Mouse (Mus musculus): Measurements from ENCODE around the gene Gm13287. TPM values are rescaled to one million over a fixed set of nuclear protein-coding genes. Genes with fewer than 3 reads are reported as not detected.
"Not testable (repeated sequence)": the region's sequence is repeated elsewhere in the genome, so short reads cannot be mapped to it uniquely, and the experiment has no call there.

Gm13287 gene
- polyA plus RNA-seq, 1 experiment from 2014 or later: not detected

GRCm38 (mm10) chr4:88822995-88823394 is 19.9 kb downstream of the Gm13287 start:
- no peak for DNase-seq (ENCODE audit: low spot score)
- no peaks in the 10 kb centered on the region for H3K4me1 ChIP-seq (ENCODE audit: control insufficient read depth, insufficient read depth, low read length)
- no peaks in the 10 kb centered on the region for H3K36me3 ChIP-seq (ENCODE audit: control insufficient read depth, insufficient read depth, low read length)
- H3K4me3 ChIP-seq (ENCODE audit: low read depth, low read length): no peak overlapping the region
- no peak overlapping the region for H3K27ac ChIP-seq (ENCODE audit: low read depth, low read length)
- H3K4me2 ChIP-seq (ENCODE audit: low read depth): no peak overlapping the region
- H3K9me3 ChIP-seq (ENCODE audit: control insufficient read depth, low read length): no peaks in the 10 kb centered on the region
- no peak for ATAC-seq (ENCODE audit: insufficient read depth, low FRiP score, low TSS enrichment)
- no peaks in the 10 kb centered on the region for H3K27me3 ChIP-seq (ENCODE audit: control insufficient read depth, insufficient read depth, low read length)
- no peak overlapping the region for H3K9ac ChIP-seq (ENCODE audit: low read length)
- WGBS: 30% methylated on average over 4 of the region's 4 CpGs

- not testable (repeated sequence) for H3K9me3 ChIP-seq (ENCODE audit: control insufficient read depth, low read length); H3K4me2 ChIP-seq (ENCODE audit: low read depth); H3K4me1 ChIP-seq (ENCODE audit: control insufficient read depth, insufficient read depth, low read length); H3K4me3 ChIP-seq (ENCODE audit: low read depth, low read length); DNase-seq (ENCODE audit: low spot score); ATAC-seq (ENCODE audit: insufficient read depth, low FRiP score, low TSS enrichment); H3K36me3 ChIP-seq (ENCODE audit: control insufficient read depth, insufficient read depth, low read length); H3K27ac ChIP-seq (ENCODE audit: low read depth, low read length); H3K9ac ChIP-seq (ENCODE audit: low read length); H3K27me3 ChIP-seq (ENCODE audit: control insufficient read depth, insufficient read depth, low read length)
Measured at GRCm38 (mm10) chr4:88827116-88827515, 24.1 kb downstream of the Gm13287 start, which contains the start of gene Ifna6. Gene Ifna6 (plus strand): TSS chr4:88827416.

GRCm38 (mm10) chr4:88830523-88830922 is 27.5 kb downstream of the Gm13287 start:
- H3K27me3 ChIP-seq (ENCODE audit: control insufficient read depth, insufficient read depth, low read length): no peaks in the 10 kb centered on the region
- H3K4me2 ChIP-seq (ENCODE audit: low read depth): no peak overlapping the region
- no peaks in the 10 kb centered on the region for H3K36me3 ChIP-seq (ENCODE audit: control insufficient read depth, insufficient read depth, low read length)
- no peak overlapping the region for H3K27ac ChIP-seq (ENCODE audit: low read depth, low read length)
- H3K4me1 ChIP-seq (ENCODE audit: control insufficient read depth, insufficient read depth, low read length): no peaks in the 10 kb centered on the region
- H3K4me3 ChIP-seq (ENCODE audit: low read depth, low read length): no peak overlapping the region
- H3K9me3 ChIP-seq (ENCODE audit: control insufficient read depth, low read length): no peaks in the 10 kb centered on the region
- DNase-seq (ENCODE audit: low spot score): no peak
- ATAC-seq (ENCODE audit: insufficient read depth, low FRiP score, low TSS enrichment): no peak
- no peak overlapping the region for H3K9ac ChIP-seq (ENCODE audit: low read length)
- WGBS: 31% methylated on average over 4 of the region's 4 CpGs

- H3K9me3 ChIP-seq (ENCODE audit: control insufficient read depth, low read length); DNase-seq (ENCODE audit: low spot score); H3K27me3 ChIP-seq (ENCODE audit: control insufficient read depth, insufficient read depth, low read length); H3K27ac ChIP-seq (ENCODE audit: low read depth, low read length); H3K4me1 ChIP-seq (ENCODE audit: control insufficient read depth, insufficient read depth, low read length); H3K9ac ChIP-seq (ENCODE audit: low read length); H3K4me3 ChIP-seq (ENCODE audit: low read depth, low read length); H3K4me2 ChIP-seq (ENCODE audit: low read depth); H3K36me3 ChIP-seq (ENCODE audit: control insufficient read depth, insufficient read depth, low read length); ATAC-seq (ENCODE audit: insufficient read depth, low FRiP score, low TSS enrichment): not testable (repeated sequence)
- WGBS: 69% methylated on average over 1 of the region's 1 CpGs
Measured at GRCm38 (mm10) chr4:88835225-88835624, 32.2 kb downstream of the Gm13287 start, which contains the start of gene Ifna5. Gene Ifna5 (plus strand): TSS chr4:88835525.

GRCm38 (mm10) chr4:88838828-88839227 is 35.8 kb downstream of the Gm13287 start:
- no peak overlapping the region for H3K9ac ChIP-seq (ENCODE audit: low read length)
- H3K9me3 ChIP-seq (ENCODE audit: control insufficient read depth, low read length): no peaks in the 10 kb centered on the region
- no peak for ATAC-seq (ENCODE audit: insufficient read depth, low FRiP score, low TSS enrichment)
- WGBS: 51% methylated on average over 3 of the region's 3 CpGs
- H3K4me1 ChIP-seq (ENCODE audit: control insufficient read depth, insufficient read depth, low read length): no peaks in the 10 kb centered on the region
- H3K27ac ChIP-seq (ENCODE audit: low read depth, low read length): no peak overlapping the region
- no peaks in the 10 kb centered on the region for H3K36me3 ChIP-seq (ENCODE audit: control insufficient read depth, insufficient read depth, low read length)
- H3K4me3 ChIP-seq (ENCODE audit: low read depth, low read length): no peak overlapping the region
- H3K4me2 ChIP-seq (ENCODE audit: low read depth): no peak overlapping the region
- no peaks in the 10 kb centered on the region for H3K27me3 ChIP-seq (ENCODE audit: control insufficient read depth, insufficient read depth, low read length)
- DNase-seq (ENCODE audit: low spot score): no peak

- H3K36me3 ChIP-seq (ENCODE audit: control insufficient read depth, insufficient read depth, low read length): no peaks in the 10 kb centered on the region
- no peak overlapping the region for H3K27ac ChIP-seq (ENCODE audit: low read depth, low read length)
- ATAC-seq (ENCODE audit: insufficient read depth, low FRiP score, low TSS enrichment): no peak
- DNase-seq (ENCODE audit: low spot score): no peak
- H3K9ac ChIP-seq (ENCODE audit: low read length): no peak overlapping the region
- H3K4me1 ChIP-seq (ENCODE audit: control insufficient read depth, insufficient read depth, low read length): no peaks in the 10 kb centered on the region
- H3K9me3 ChIP-seq (ENCODE audit: control insufficient read depth, low read length): no peaks in the 10 kb centered on the region
- no peaks in the 10 kb centered on the region for H3K27me3 ChIP-seq (ENCODE audit: control insufficient read depth, insufficient read depth, low read length)
- H3K4me3 ChIP-seq (ENCODE audit: low read depth, low read length): no peak overlapping the region
- no peak overlapping the region for H3K4me2 ChIP-seq (ENCODE audit: low read depth)
- 83% methylated on average over 3 of the region's 3 CpGs for whole genome bisulfite sequencing
Measured at GRCm38 (mm10) chr4:88840058-88840457, 37.0 kb downstream of the Gm13287 start.

- 48% methylated on average over 2 of the region's 2 CpGs for WGBS
- H3K27ac ChIP-seq (ENCODE audit: low read depth, low read length): no peak within 1 kb of the TSS
- no peak for ATAC-seq (ENCODE audit: insufficient read depth, low FRiP score, low TSS enrichment)
Measured at GRCm38 (mm10) chr4:88841438-88841911, 38.4 kb downstream of the Gm13287 start, which contains the start of gene Ifna4. Gene Ifna4 (plus strand): TSS chr4:88841861.

GRCm38 (mm10) chr4:88845334-88845733 is 42.3 kb downstream of the Gm13287 start:
- Histone ChIP-seq H3K36me3 (ENCODE audit: control insufficient read depth, insufficient read depth, low read length) (no peaks in the 10 kb centered on the region), H3K9ac (ENCODE audit: low read length) (no peak overlapping the region), H3K27me3 (ENCODE audit: control insufficient read depth, insufficient read depth, low read length) (no peaks in the 10 kb centered on the region), H3K4me1 (ENCODE audit: control insufficient read depth, insufficient read depth, low read length) (no peaks in the 10 kb centered on the region), H3K4me2 (ENCODE audit: low read depth) (no peak overlapping the region), H3K27ac (ENCODE audit: low read depth, low read length) (no peak overlapping the region), H3K9me3 (ENCODE audit: control insufficient read depth, low read length) (no peaks in the 10 kb centered on the region), H3K4me3 (ENCODE audit: low read depth, low read length) (no peak overlapping the region)
- no peak for ATAC-seq (ENCODE audit: insufficient read depth, low FRiP score, low TSS enrichment)
- no peak for DNase-seq (ENCODE audit: low spot score)
- 56% methylated on average over 2 of the region's 2 CpGs for WGBS

More at GRCm38 (mm10) chr4:88841438-88841911, 38.4 kb downstream of the Gm13287 start, which contains the start of gene Ifna4:
- H3K4me1 ChIP-seq (ENCODE audit: control insufficient read depth, insufficient read depth, low read length): no peaks in the 10 kb centered on the region
- no peak within 1 kb of the TSS for H3K4me2 ChIP-seq (ENCODE audit: low read depth)
- no peak within 1 kb of the TSS for H3K4me3 ChIP-seq (ENCODE audit: low read depth, low read length)
- H3K9me3 ChIP-seq (ENCODE audit: control insufficient read depth, low read length): no peaks in the 10 kb centered on the region
- no peak for DNase-seq (ENCODE audit: low spot score)
- H3K27me3 ChIP-seq (ENCODE audit: control insufficient read depth, insufficient read depth, low read length): no peaks in the 10 kb centered on the region
- H3K9ac ChIP-seq (ENCODE audit: low read length): no peak within 1 kb of the TSS
- H3K36me3 ChIP-seq (ENCODE audit: control insufficient read depth, insufficient read depth, low read length): no peaks in the 10 kb centered on the region

GRCm38 (mm10) chr4:88849698-88850097 is 46.6 kb downstream of the Gm13287 start, which contains the start of gene Ifna1:
Gene Ifna1 (plus strand): TSS chr4:88850087.
- 85% methylated on average over 1 of the region's 1 CpGs for WGBS

More at GRCm38 (mm10) chr4:88849698-88850097, 46.6 kb downstream of the Gm13287 start, which contains the start of gene Ifna1:
- DNase-seq (ENCODE audit: low spot score) (no peak), ATAC-seq (ENCODE audit: insufficient read depth, low FRiP score, low TSS enrichment) (no peak)
- Histone ChIP-seq H3K4me3 (ENCODE audit: low read depth, low read length) (no peak within 1 kb of the TSS), H3K4me2 (ENCODE audit: low read depth) (no peak within 1 kb of the TSS), H3K27me3 (ENCODE audit: control insufficient read depth, insufficient read depth, low read length) (no peaks in the 10 kb centered on the region), H3K36me3 (ENCODE audit: control insufficient read depth, insufficient read depth, low read length) (no peaks in the 10 kb centered on the region), H3K9me3 (ENCODE audit: control insufficient read depth, low read length) (no peaks in the 10 kb centered on the region), H3K9ac (ENCODE audit: low read length) (no peak within 1 kb of the TSS), H3K27ac (ENCODE audit: low read depth, low read length) (no peak within 1 kb of the TSS), H3K4me1 (ENCODE audit: control insufficient read depth, insufficient read depth, low read length) (no peaks in the 10 kb centered on the region)
